Mouse (Mus musculus) heart, postnatal 10 days (tissue): Measurements from ENCODE around the gene Acss2. TPM values are rescaled to one million over a fixed set of nuclear protein-coding genes. Genes with fewer than 3 reads are reported as not detected.

Source experiments
- DNase-seq, 2 experiments: peaks; one replicate each; pipeline ENCODE4 v3.0.0; 2021
- intact Hi-C: fragments of 180-260 bp; cut with DNase I; formaldehyde crosslinking; loops from one replicate; pipeline ENCODE4 v1.15.1; 2025
- microRNA-seq, 2 experiments: library from miRNA; unstranded; fragments of <30 nt; microRNA quantifications; one replicate each; pipeline ENCODE4 v1.2.0; 2022
- total RNA-seq, 2 experiments: library from RNA; stranded (reverse); gene quantifications; 2 replicates each; pipeline ENCODE4 v1.2.3; 2021

Gene Acss2
- total RNA-seq, 2 experiments from 2014 or later: 26.8 to 27.8 TPM

DNA sequence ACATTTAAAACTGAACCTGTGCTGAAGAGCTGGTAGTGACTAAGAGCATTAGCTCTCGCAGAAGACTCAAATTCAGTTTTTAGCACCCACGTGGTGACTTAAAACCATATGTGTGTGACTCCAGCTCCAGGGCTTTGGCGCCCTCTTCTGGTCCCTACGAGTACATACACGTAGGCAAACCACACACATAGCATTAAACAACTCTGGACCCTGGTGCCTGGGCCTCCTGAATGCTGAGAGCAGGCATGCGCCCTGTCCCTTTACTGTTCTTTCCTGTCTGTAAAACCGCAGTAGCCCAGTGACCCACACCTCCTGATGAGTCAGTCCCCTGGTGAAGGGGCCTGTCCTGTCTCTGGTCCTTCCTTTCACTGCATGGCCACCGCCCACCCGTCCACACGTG, 107.0 kb downstream of the Acss2 start:
- intact Hi-C loops: no loop called here
- DNase-seq: peak in 1 of 2 experiments; percentile 52

DNA sequence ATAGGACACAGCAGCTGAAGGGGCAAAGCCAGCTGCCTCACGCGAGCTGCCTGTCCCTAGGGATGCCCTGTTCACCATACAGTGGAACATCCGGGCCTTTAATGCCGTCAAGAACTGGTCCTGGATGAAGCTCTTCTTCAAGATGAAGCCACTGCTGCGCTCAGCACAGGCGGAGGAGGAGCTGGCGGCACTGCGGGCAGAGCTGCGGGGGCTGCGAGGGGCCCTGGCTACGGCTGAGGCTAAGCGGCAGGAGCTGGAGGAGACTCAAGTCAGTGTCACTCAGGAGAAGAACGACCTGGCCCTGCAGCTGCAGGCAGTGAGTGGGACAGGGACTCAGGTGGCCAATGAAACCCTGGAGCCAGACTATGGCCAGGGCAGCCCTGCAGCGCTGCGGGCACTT, 108.5 kb downstream of the Acss2 start:
- intact Hi-C loops: no loop called here
- no peak for DNase-seq

DNA sequence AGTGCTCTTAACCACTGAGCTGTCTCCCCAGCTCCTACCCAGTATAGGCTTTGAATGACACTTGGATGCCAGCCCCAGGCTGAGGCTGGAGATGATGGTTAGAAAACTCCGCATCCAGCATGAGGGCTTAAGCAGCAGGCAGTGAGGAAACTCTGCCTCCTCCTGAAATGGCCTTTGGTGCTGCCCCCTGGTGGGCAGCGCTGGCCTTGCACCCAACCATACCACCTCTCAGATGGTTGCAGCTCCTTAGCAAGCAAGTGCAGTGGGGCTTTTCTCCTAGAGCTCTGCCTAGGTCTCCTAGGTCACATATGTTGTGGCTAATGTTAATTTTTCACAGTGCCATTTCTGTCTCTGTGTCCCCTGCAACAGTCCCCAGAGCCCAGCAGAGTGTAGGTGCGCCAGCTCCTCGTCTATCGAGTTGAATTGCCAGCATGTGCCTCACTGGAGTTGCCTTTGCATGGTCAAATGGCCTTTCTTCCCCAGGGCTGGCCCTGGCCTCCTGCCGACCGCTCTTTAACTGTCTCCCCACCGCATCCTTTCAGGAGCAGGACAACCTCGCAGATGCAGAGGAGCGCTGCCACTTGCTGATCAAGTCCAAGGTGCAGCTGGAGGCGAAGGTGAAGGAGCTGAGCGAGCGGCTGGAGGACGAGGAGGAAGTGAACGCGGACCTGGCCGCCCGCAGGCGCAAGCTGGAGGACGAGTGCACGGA, 109.4 kb downstream of the Acss2 start:
- intact Hi-C loops: no loop called here
- DNase-seq: peak; percentile 72 to 87

DNA sequence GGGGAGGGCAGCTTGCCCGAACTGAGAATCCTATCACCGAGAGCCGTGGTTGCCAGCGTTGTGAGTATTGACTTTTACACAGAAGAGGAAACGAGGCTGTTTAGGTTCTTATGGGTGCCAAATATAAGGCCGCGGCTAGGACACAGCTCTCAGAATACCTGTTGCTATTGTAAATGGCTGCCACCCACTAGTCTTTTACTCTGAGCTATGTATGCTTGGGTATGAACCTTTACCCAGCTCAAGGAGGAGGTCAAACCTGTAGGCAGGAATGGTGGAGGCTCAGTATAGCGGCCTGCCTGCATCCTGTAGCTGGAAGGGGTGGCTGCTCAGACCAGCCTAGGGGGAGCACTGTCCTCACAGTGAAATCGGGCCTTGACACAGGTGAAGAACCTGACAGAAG, 110.4 kb downstream of the Acss2 start:
- intact Hi-C loops: no loop called here
- no peak for DNase-seq

DNA sequence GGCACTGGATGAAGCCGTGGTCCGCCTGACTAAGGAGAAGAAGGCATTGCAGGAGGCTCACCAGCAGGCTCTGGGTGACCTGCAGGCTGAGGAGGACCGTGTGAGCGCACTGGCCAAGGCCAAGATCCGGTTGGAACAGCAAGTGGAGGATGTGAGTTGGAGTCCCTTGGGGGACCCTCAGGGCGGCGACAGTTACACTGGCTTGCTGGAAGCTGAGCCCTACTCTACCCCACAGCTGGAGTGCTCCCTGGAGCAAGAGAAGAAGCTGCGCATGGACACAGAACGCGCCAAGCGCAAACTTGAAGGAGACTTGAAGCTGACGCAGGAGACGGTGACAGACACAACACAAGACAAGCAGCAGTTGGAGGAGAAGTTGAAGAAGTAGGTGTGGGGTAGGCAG, 110.8 kb downstream of the Acss2 start:
- no peak for DNase-seq
- intact Hi-C loops: no loop called here

DNA sequence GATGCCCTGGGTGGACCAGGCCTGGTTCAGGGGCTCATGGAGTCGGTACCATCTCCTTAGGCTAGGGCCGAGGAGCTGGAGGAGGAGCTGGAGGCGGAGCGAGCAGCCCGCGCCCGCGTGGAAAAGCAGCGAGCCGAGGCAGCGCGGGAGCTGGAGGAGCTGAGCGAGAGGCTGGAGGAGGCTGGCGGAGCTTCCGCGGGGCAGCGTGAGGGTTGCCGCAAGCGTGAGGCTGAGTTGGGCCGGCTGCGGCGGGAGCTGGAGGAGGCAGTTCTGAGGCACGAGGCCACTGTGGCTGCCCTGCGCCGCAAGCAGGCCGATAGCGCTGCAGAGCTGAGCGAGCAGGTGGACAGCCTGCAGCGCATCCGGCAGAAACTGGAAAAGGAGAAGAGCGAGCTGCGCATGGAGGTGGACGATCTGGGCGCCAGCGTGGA, 111.5 kb downstream of the Acss2 start:
- no peak for DNase-seq
- intact Hi-C loops: no loop called here

DNA sequence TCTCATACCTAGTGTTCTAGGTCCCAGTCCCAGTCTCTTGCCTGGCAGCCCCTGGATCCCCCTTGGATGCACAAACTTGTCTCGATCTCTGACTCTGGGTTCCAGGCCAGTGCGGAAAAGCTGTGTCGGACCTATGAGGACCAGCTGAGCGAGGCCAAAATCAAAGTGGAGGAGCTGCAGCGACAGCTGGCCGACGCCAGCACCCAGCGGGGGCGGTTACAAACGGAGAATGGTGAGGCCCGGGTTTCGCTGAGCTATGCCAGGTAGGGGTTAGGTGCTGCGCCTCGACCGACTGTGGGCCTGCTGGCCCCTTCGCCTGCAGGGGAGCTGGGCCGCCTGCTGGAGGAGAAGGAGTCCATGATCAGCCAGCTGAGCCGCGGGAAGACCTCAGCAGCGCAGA, 112.4 kb downstream of the Acss2 start:
- intact Hi-C loops: no loop called here
- no peak for DNase-seq

DNA sequence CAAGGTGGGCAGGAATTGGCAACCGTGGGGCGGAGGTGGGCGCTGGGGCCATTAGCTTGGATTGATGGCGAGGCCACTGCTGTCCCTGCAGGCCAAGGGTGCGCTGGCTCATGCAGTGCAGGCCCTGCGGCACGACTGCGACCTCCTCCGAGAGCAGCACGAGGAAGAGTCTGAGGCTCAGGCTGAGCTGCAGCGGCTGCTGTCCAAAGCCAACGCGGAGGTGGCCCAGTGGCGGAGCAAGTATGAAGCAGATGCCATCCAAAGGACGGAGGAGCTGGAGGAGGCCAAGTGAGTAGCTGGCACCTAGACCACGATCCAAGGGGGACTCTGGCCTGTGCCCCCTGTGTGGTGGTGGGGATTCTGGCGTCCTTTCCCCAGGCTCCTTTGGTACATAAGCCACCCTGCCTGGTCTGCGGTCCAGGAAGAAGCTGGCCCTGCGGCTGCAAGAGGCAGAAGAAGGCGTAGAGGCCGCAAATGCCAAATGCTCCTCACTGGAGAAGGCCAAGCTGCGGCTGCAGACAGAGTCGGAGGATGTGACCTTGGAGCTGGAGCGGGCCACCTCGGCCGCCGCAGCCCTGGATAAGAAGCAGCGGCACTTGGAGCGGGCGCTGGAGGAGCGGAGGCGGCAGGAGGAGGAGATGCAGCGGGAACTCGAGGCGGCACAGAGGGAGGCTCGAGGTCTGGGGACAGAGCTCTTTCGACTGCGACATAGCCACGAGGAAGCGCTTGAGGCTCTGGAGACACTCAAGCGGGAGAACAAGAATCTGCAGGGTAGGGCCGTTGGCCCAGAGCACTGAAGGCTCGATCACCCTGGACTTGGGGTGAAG, 113.1 kb downstream of the Acss2 start:
- no peak for DNase-seq

DNA sequence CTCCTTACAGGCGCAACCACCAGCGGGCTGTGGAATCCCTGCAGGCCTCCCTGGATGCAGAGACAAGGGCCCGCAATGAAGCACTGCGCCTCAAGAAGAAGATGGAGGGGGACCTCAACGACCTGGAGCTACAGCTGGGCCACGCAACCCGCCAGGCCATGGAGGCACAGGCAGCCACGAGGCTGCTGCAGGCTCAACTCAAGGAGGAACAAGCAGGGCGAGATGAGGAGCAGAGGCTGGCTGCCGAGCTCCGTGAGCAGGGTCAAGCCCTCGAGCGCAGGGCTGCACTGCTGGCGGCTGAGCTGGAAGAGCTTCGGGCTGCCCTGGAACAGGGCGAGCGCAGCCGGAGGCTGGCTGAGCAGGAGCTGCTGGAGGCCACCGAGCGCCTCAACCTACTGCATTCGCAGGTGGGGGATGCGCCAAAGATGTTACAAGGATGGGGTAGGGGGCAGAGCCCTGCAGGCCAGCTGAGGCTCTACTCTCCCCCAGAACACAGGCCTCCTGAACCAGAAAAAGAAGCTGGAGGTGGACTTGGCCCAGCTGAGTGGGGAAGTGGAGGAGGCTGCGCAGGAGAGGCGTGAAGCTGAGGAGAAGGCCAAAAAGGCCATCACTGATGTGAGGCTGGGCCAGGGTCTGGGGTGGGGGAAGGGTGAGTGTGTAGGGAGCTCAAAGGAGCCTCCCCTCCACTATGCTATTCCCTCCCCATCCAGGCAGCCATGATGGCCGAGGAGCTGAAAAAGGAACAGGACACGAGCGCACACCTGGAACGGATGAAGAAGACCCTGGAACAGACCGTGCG, 114.6 kb downstream of the Acss2 start:
- intact Hi-C loops: no loop called here
- no peak for DNase-seq

More for the DNA sequence above, 113.1 kb downstream of the Acss2 start:
- intact Hi-C loops: no loop called here

DNA sequence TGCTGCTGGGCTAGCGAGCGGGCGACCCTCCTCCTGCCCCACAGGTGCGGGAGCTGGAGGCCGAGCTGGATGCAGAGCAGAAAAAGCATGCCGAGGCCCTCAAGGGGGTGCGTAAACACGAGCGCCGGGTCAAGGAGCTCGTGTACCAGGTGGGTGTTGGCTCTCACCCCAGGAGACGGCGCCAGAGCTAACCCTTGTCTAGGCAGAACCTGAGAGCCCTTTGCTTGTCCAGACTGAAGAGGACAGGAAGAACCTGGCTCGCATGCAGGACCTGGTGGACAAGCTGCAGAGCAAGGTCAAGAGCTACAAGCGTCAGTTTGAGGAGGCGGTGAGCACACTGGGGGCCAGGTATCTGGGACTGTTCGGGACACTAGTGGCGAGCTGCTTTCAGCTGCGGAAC, 115.4 kb downstream of the Acss2 start:
- intact Hi-C loops: no loop called here

DNA sequence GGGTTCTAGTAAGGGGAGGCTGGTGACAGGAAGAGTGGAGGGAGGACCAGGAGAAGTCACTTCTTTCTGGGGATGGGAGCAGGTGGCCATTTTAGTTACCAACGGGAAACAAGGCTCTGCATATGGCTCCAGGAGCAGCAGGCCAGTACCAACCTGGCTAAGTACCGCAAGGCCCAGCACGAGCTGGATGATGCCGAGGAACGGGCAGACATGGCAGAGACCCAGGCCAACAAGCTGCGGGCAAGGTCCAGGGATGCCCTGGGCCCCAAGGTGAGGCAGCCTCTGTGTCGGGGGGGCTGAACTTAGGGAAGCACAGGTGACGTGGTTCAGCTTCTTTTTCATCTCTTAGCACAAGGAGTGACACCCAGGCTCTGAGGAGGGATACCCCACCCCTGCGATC, 116.0 kb downstream of the Acss2 start:
- no peak for DNase-seq
- intact Hi-C loops: no loop called here

More for the DNA sequence above, 115.4 kb downstream of the Acss2 start:
- no peak for DNase-seq

DNA sequence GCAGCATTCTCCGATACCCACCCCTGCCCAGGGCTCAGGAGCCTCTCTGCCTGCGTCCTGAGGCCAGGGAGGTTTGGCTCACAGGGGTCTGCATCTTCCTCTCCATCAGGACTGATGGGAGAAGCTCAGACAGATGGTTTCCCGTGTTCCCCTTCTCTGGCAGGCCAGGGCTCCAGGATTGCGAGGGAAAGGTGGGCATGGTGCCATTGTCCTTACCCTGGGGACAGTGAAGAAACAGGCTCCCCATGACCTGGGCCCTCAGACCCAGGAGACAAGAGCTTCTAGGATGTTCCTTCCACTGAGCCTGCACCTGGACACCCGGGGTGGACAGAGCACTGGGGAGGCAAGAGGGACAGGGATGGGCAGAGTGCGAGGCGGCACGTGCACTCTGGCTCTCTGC, 116.8 kb downstream of the Acss2 start:
- intact Hi-C loops: no loop called here

More for the DNA sequence above, 116.8 kb downstream of the Acss2 start:
- DNase-seq: no peak

Small RNA genes lying within 50 kb of the gene (microRNA-seq; reads per million reads assigned to microRNA genes)
- gene Mir499: 8,060 to 11,268 reads per million in 2 experiments

Other genes with a start within 250 kb of the Acss2 start
- gene Map1lc3a, start 241.7 kb upstream of the Acss2 start, total RNA-seq: 100 to 1,000 TPM; 594 to 650 TPM
- 10 to 100 TPM; 36.1 to 38.3 TPM for gene Pigu, start 160.5 kb upstream of the Acss2 start, total RNA-seq
- 100 to 1,000 TPM; 574 to 575 TPM for gene Trp53inp2, start 136.9 kb upstream of the Acss2 start, total RNA-seq
- gene Ncoa6, start 44.1 kb upstream of the Acss2 start, total RNA-seq: 10 to 100 TPM; 40.5 to 40.7 TPM
- 1 to 10 TPM in 1 of 2 experiments, under 1 TPM in 1; 0.98 to 1.8 TPM for gene Ggt7, start 289 bp downstream of the Acss2 start, total RNA-seq
- gene Gss, start 74.9 kb downstream of the Acss2 start, total RNA-seq: 10 to 100 TPM; 14.1 to 17.7 TPM
- gene Myh7b, start 93.3 kb downstream of the Acss2 start, total RNA-seq: 10 to 100 TPM; 47.8 to 56.4 TPM
- gene Trpc4ap, start 174.4 kb downstream of the Acss2 start, total RNA-seq: 10 to 100 TPM; 83.1 to 89.9 TPM
- gene Edem2, start 211.5 kb downstream of the Acss2 start, total RNA-seq: 10 to 100 TPM; 11.1 to 12.3 TPM
- not detected for gene Gm17581, start 217.9 kb downstream of the Acss2 start, total RNA-seq
- 1 to 10 TPM; 4.3 to 6.8 TPM for gene Procr, start 233.2 kb downstream of the Acss2 start, total RNA-seq